Mouse (Mus musculus) cerebellum, postnatal 36 days (tissue): ENCODE data around the gene Slc16a12.
A peak's percentile ranks its signal among the peaks of the same experiment; 100 is the strongest.

Experiments
- DNase-seq, 2 experiments: peaks; one replicate each; pipeline ENCODE4 v3.0.0; 2021 to 2022; ENCODE audit warnings: mixed read lengths in 2 of 2

Slc16a12 gene

DNA sequence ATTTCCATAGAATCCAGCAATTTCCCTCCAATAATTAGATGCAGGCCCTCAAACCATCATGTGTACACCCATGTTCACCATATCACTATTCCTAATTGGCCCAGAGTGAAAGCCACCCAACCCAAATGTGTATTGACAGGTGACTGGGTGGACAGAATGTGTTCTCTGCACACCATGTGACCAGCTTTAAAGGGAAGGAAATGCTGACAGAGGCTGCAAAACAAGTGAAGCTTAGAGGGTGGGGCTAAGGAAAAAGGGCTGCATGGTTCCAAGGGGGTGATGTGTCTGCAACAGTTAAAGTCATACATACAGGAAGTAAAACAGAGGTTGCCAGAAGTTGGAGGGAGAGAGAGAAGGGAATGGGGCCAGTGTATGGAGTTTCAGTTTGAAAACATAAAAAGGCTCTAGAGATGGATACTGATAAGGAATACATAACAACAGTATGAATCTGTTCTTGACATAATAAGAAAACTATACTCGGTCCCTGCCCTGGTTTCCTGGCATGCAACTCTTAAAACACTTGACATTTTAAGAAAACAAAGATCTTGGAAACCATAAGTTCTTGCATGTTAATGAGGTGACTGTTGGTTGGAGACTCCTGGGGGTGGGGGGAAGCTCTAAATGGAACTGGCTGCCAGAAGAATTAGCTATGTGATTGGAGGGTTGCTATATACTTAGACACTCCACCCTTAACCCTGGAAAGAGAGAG lies 20.7 kb downstream of the Slc16a12 start:
- DNase-seq, result no peak

DNA sequence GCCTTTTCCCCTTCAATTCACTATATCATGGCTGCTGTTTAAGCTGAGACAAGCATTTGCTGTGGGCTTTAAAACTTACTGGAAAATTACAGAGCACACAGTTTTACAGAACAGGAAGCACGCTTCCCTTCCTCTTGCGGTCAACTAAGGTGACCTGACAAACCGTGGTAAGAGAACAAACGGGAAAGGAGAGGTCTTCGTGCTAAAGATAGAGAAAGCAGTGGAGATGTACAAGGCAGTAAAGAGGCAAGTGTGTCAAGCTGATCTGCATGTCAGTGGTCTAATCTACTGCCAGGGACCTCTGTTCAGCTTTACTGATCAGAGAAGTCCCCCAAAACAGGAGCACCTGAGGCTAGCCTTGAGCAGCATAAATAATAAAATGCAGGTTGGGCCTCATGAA lies 21.7 kb downstream of the Slc16a12 start:
- DNase-seq, result no peak

GRCm38 (mm10) chr19:34724598-34724997 lies 22.5 kb downstream of the Slc16a12 start:
- DNase-seq, result no peak

GRCm38 (mm10) chr19:34722541-34722940 lies 24.5 kb downstream of the Slc16a12 start:
- DNase-seq, result no peak

DNA sequence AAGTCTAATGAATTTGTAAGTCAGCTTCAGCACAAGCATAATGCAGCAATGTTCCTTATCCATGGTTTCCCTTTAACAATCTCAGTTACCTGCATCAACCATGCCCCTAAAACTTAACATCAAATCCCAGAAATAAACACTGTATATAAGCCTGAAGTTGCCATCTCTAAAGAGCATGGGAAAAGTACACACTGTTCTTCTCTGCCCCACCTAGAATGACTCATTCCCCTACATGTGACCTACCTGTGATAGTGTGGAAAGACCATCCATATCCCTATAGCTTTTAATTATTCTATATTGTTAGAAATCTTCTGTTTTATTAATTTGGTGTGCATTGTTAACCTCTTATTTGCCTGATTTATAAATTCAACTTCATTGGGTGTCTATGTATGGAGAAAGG lies 27.0 kb downstream of the Slc16a12 start:
- no peak for DNase-seq

- no peak for DNase-seq
Measured at GRCm38 (mm10) chr19:34718963-34719362, 28.1 kb downstream of the Slc16a12 start.

DNA sequence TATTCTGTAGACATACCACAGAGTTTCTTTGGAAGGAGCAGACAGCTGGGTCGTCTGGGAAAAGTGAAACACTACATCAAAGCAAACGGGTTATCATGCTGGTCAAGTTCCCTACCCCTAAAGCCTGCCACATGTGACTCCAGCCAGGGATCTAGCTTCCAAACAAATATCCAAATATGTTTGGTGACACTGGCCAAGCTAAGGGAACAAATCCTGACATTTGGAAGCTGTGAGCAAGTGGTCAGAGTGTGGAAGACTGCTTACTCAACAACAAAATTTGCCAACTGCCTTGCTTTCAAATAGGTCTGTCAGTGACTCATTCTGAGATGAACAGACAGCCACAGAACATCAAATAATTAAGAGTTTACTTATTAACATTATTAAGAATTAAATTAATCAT lies 28.6 kb downstream of the Slc16a12 start:
- DNase-seq, result no peak

DNA sequence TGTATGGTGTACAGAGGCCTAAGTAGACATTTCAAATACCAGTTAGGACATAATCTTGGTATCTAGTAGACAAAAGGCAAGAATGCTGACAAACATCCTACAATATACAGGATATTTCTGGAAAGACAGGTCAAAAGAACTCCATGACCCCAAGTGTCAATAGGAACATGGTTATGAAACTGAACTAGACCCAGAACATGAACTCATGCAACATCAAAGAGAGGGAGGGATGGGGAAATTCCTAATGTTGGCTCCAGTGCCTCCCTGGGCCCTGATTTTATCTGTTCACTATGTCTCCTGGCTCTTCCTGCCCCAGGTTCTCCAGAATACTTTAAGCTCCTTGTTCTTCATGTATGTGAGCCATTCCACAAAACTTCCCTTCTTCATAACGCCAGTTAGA lies 31.2 kb downstream of the Slc16a12 start:
- DNase-seq, result no peak

DNA sequence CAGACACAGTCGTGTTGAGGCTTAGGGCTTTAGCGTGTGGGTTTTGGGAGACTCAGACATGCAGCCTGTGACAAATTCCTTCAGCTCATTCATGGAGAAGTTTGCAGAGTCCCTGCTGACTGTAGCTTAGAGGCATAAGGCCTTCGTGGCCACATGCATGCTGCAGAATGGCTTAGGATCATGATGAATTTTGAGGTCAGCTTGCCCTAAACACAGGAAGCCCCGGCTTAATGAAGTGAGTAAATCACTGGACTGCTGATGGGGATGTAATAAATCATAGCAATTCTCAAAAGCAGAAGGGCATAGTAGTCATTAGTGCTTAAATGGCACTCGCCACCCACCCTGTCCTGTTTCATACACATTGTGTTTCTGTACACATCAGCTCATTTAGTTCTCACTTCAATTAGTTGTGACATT lies 32.8 kb downstream of the Slc16a12 start:
- no peak for DNase-seq

- no peak for DNase-seq
Measured at GRCm38 (mm10) chr19:34712050-34712449, 35.0 kb downstream of the Slc16a12 start.

DNA sequence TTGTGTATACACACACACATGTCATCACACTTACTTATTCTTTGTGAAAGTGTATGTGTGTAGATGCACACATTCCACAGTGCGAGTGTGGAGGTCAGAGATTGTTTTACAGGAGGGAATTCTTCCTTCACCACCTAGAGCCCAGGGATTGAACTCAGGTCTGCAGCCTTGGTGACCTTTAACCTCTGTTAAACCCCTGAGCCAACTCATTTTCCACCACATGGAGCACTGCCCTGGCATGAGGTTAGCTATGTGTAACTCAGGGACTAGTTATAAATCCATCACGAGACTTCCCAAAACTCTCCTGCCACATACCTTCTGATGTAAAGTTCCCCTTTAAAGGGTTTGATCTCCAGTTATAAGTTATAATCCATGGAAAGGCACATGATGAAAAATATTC lies 38.9 kb downstream of the Slc16a12 start:
- no peak for DNase-seq

DNA sequence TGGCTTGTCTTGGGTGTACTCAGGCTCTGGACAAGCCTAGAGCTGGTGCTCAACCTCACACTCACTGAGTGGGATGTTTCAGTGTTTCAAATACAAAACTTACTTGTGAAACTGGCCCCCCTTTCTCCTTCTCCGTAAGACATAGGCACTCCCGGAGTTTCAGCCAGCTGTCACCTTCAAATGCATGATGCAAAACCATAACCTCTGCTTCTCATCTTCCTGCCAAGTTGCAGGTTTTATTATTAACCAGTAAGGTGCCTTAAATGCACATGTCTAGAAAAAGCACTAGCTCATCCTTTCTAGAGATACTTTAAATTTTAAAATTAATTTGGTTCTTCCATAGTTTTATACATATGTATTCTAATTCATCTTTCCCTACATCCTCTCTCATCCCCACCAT lies 39.5 kb downstream of the Slc16a12 start:
- no peak for DNase-seq

GRCm38 (mm10) chr19:34706261-34706660 lies 40.8 kb downstream of the Slc16a12 start:
- DNase-seq, result no peak

- no peak for DNase-seq
Measured at GRCm38 (mm10) chr19:34705141-34705540, 41.9 kb downstream of the Slc16a12 start.

DNA sequence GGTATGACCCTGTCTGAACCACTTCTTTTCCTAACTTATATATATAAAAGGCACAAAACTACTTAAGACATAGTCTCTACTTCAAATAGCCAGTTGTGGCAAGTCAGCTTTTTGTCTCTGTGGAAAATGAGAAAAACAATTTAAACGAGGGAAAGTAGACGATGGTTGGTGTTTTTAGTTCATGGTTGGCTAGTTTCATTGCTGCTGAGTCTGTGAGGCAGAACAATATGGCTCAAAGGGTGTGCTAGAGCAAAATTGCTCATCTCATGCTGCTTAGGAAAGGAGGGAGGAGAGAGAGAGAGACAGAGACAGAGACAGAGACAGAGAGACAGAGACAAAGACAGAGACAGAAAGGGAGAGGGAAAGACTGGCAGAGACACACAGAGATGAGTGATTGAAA lies 47.8 kb downstream of the Slc16a12 start:
- no peak for DNase-seq

- DNase-seq, result no peak
Measured at GRCm38 (mm10) chr19:34698852-34699251, 48.2 kb downstream of the Slc16a12 start.

DNA sequence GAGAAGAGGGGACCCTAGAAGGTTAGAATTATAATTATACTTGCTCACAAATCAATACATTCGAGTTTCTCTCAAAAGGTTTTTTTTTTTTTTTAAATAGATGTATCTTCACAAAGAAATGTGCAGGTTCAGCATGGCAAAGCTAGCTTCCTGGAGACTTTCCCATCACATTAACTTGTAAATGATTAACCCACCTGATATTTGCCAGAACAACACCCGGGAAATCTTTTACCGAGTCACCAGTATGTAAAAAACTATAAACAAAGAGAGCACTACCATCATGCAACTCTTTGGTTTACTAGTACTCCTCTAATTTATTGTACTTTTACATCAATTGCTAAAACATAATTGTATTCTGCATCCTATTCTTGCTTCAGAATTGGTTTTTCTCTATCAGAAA lies 48.7 kb downstream of the Slc16a12 start:
- no peak for DNase-seq

DNA sequence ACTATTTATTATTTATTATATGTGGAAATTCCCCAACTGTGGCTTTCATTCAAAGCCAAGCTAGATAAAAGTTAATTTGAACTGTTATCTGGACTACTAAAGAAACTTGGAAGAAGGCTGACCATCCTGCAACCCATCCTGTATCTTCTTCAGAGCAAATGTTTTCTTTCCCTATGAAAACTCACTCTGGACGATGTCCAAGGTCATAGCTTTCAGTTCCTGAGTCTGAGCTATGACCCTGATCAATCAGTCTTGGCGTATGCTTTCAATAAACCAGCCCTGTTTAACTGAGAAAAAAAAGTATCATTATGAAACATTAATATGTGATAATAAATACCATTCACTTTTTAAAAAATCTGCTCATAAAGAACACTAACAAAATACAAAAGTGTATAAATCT lies 49.6 kb downstream of the Slc16a12 start:
- no peak for DNase-seq

DNA sequence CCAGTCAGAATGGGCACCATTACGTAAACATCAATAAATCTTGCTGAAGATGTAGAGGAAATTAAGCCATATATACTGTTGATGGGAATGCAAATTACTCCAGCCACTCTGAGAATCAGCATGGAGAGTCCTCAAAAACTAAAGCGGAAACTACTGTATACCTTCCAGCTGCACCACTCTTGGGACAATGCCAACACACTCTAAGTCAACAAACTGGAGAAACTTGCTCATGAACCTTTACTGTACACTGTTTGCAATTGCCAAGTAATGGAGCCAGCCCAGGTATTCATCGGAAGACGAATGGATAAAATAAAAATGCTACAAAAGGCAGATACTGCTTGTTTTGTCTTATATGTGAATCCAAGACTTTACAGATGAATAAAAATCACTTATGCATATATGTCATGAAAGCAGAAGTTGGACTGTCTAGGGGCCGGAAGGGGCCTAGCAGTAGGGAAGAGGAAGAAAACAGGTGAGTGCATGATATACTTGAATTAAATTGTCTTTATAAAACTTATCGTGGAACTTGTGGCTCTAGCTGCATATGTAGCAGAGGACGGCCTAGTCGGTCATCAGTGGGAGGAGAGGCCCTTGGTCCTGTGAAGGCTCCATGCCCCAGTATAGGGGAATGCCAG lies 50.6 kb downstream of the Slc16a12 start:
- DNase-seq, result no peak

DNA sequence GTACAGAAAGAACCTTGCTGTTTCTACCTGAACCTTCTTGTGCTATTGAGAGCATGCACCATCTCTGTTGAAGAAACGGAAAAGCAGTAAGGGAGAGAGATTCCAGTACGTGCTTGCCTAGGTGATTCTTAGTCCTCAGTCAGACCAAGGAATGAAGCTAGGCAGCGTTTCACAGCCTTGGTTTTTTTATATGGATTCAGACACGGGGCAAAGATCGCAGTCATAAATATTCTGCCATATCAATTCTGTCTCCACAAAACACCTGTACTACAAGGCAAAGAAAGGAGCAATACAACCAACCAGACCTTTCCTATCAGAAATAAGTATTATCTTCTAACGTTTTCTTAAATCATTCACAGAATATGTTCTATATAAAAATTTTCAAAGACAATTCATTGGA lies 55.7 kb downstream of the Slc16a12 start:
- DNase-seq, result no peak

DNA sequence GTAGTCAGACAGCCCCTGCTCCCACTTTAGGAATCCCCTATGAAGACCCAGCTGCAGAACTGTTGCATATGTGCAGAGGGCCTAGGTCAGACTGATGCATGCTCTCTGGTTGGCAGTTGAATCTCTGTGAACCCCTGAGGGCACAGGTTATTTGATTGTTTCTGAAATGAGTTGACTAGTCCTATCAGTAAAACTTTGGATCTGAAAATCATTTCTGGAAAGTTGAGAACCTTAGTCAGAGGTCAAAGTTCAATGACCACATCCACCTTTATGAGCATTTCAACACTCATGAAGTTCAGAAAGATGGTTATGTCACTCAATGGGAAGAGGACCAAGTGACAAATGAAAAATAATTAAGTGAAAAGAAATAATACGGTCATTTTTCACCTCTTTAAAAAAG lies 61.6 kb downstream of the Slc16a12 start:
- no peak for DNase-seq

GRCm38 (mm10) chr19:34684857-34685256 lies 62.2 kb downstream of the Slc16a12 start:
- DNase-seq, result peak; percentile 23 to 37

GRCm38 (mm10) chr19:34678428-34678827 lies 68.7 kb downstream of the Slc16a12 start:
- no peak for DNase-seq

DNA sequence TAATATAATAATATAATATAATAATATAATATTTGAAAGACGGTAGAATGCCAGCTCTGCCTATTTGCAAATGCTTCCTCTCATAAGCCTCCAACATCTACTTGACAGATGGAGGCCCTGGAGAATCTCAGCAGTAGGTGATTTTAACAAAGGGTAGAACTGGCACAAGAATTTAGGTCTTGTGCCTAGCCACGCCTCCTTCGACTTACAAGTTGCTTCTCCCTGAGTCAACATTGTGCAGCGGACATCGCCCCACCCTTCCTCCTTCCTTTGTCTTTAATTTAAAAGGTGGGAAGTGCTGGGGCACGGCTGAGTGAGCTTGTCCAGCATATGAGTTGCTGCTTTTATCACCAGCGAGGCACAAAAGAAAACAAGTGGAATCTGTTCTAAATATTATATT lies 73.6 kb downstream of the Slc16a12 start:
- peak; percentile 18 to 40 for DNase-seq

DNA sequence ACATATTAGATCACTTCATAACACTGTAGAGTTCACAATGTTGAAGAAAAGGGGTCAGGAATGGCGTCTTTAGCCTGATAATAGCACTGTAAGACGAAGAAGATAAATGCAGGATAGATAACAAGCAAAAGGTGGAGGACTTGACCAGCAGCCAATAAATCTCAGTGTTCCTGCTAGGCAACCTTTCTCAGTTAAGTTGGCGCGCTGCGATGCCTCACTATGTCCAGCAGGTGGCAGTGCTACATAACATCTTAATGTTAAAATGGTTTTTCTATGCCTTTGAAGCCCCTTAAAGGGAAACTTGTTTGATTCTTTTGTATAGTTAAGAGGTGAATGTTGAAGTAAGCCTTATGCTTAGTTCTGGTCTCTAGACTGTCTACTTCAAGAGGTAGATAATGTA lies 81.0 kb downstream of the Slc16a12 start:
- peak; percentile 63 to 76 for DNase-seq
